Mouse (Mus musculus) layer of hippocampus, adult 18-20 months (tissue): ENCODE results near the gene Slc38a3. TPM values are rescaled to one million over a fixed set of nuclear protein-coding genes. Genes with fewer than 3 reads are reported as not detected.

Experiments
- DNase-seq, 2 experiments: peaks; one replicate each; pipeline ENCODE4 v3.0.0; 2022; ENCODE audit warnings: low spot score in 2 of 2
- long read RNA-seq: library from polyadenylated mRNA; stranded (forward); transcript quantifications from one replicate; pipeline ENCODE4 v2.0.0, GENCODE M21; 2021
- total RNA-seq, 2 experiments: library from RNA; stranded (reverse); gene quantifications; 2 replicates each; pipeline ENCODE4 v1.2.3; 2021

Gene Slc38a3
- total RNA-seq, result 10 to 100 TPM; 57.8 to 62.6 TPM
- long read RNA-seq, transcript Slc38a3-209 (16 exons, 2,463 nt), result major isoform, 20 of 28 reads
- long read RNA-seq, partial matches to known transcripts, result 4 of 28 reads
- long read RNA-seq, other reads (novel, unspliced or antisense), result 2 of 28 reads

GRCm38 (mm10) chr9:107669480-107669945 lies at the start of gene Slc38a3:
Slc38a3 (minus strand) TSS chr9:107669530.
- no peak for DNase-seq

DNA sequence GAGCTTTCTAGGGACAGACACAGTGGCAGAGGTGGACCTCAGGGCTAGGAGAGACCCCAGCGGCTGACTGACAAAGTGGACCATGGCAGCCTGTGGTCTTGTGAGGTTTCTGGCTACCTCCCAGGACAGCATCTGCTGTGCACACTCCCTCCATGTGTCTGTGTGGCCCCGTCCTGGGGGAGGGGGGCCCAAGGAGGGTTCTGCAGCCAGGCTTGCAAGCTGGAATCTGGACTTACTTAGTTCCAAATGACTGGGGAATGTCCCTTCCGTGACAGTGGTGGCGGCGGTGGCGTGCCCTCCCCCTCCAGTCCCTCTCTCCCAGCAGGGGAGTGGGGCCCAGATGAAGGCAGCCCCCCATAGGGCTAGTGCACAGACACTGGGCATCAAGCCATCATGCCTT lies 47.6 kb upstream of the Slc38a3 start:
- DNase-seq, result no peak

DNA sequence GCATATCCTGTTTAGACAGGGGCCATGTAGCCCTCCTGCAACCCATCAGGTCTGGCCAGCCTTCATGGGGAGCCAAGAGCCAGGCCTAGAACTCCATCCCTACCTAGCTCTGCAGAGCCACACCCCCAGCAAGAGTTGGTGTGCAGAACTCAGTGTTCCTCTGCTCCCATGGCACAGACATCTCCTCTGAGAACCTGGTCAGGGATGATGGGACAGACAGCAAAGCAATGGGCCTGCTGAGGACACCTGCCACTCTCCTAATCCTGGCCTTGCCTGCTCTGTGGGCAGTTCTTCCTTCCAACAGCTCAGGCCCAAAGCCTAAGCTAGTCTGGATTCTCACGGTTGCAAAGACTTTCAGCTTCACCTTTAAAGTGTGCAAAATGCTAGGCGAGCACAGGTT lies 46.3 kb upstream of the Slc38a3 start:
- no peak for DNase-seq

- no peak for DNase-seq
Measured at GRCm38 (mm10) chr9:107714221-107714952, 45.1 kb upstream of the Slc38a3 start.

GRCm38 (mm10) chr9:107709697-107710483 lies 40.6 kb upstream of the Slc38a3 start, which contains the start of gene Sema3f:
Sema3f (minus strand) TSS chr9:107710475.
- peak; percentile 14 to 45 for DNase-seq

DNA sequence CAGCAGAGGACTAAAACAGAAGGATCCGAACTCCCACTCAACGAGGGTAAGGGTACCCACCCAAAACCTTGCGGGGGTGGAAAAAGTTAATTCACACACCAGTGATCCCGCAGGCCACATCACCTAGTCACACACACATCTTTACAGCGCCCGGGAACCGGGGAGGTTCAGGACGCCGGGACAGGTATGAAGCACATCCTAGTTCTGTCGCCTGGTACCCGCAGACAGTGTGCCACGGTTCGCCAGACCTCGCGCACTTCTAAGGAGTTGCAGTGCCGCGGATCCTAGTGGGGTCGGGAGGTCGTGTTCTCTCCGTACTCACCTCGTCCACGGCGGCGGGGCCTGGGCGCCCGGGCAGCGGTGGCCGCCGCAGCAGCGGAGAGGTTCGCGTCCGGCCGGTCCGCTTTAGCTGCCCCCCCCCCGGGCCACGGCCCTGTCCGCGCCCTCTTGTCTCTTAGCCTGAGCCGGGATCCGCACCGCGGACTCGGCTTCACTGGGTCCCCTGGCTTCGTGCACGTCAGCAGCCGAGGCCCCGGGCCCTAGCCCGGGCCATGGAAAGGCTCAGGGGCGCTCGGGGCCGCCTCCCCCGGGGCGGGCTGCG lies 39.9 kb upstream of the Slc38a3 start:
- no peak for DNase-seq

GRCm38 (mm10) chr9:107708439-107709095 lies 39.2 kb upstream of the Slc38a3 start:
- DNase-seq, result no peak

DNA sequence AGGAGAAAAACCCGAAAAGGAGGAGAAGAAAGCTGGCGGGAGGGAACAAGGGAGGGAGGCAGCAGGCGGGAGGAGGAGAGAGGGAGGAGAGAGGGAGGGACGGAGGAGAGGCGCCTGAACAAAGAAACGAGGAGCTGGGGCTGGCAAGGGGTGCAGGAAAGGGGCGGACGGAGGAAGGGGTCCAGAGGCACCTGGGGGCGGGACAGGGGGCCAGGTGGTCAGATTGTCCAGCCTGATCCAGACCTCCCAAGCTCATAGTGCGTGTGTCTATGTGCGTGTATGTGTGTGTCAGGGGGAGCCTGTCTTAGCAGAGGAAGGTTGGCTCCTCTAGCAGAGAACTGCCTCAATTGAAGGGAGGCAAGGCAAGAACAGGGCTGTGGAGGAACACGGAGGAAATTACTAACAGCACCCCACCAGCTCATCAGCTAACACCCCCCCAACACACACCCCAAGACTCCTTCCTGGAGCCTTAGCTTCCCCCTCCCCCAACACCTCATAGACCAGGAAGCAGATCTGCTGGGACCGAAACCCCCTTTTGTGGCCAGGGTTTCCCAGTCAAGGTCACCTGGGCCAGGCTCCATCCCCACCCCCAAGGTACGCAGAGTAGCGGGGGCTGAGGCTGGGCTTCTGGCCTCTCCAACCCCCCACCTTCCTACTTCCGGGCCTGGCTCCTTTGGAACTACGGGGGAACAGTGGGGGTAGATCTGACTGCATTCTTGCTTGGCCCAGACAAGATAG lies 38.5 kb upstream of the Slc38a3 start:
- no peak for DNase-seq

- no peak for DNase-seq
Measured at GRCm38 (mm10) chr9:107706781-107707211, 37.5 kb upstream of the Slc38a3 start.

DNA sequence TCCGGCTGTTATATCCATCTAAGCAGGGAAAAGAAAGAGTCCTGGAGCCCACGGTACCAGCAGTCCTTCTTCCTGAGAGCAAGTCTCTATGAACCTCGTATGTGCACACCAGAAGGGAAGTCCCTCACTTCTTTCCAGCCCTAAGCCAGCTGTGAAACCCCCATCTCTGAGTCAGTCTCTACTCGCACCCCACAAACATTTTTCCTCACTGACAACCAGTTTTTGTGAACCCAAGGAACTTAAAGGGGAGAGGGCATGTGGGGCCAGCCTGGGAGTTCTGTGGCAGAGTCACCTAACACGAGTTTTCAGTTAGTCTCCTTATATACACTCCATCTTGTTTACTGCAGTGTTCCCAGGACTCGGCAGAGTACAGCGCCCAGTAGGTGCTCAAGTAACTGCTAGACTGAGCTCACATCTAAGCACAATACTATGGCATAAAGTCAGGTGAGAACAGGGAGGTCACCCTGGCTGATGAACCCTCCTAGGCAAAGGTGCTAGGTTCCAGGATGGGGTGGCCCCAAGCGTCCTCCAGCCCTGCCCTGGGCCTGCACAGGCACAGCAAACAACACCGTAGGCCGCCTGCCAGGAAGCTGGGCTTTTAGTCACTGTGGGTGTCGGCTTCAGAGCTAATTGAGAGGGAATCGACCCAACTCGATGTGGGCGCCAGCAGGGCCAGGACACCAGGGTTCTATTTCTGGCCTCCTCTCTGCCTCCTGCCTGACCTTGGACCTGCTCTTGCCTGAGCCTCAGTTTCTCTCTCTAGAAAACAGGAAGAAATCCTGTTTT lies 34.2 kb upstream of the Slc38a3 start:
- peak in 1 of 2 experiments; percentile 27 for DNase-seq

DNA sequence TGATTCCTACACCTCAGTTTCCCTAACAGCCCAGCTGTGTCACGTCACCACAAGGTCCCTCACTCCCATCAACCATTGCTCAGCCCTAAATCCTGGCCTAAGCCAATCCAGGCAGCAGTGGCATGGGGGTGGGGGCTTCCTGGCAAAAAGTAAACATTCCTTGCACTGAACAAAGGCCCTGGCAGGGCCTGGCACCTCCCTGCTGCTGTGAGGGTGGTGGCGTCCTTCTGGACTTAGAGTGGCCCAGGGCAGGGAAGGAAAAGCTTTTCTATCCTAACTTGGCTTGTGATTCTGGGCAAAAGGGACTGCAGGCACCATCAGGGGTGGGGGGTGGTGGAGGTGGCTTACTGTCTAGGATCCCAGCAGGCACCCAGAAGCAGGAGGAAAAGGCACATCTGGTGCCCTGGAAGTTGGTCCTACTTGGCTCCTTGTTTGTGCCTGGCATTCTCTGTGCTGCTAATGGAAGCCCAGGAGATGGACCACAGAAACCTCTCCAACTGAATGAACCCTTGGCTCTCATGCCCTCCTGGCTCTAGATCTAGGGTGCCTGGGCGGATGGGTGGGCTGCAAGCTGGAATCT lies 33.4 kb upstream of the Slc38a3 start:
- no peak for DNase-seq

DNA sequence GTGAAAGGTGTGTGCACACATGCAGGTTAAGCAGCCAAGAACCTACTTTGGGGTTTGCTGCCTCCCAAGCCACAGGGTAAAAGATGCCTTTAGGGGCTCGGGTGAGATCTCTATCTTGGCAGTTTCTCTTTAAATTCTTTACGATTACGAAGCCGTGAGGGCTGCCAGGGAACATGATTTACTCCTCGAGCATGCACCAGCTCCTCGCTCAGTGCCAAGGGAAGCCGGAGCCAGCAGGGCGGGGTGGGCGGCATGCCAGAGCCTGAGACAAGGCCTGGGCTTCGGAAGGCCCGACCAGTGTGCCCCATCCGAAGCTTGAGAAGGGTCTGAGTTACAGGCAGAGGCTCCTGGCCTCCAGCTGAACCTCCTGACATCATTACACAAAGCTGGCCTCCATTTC lies 32.3 kb upstream of the Slc38a3 start:
- DNase-seq, result peak; percentile 22 to 64

DNA sequence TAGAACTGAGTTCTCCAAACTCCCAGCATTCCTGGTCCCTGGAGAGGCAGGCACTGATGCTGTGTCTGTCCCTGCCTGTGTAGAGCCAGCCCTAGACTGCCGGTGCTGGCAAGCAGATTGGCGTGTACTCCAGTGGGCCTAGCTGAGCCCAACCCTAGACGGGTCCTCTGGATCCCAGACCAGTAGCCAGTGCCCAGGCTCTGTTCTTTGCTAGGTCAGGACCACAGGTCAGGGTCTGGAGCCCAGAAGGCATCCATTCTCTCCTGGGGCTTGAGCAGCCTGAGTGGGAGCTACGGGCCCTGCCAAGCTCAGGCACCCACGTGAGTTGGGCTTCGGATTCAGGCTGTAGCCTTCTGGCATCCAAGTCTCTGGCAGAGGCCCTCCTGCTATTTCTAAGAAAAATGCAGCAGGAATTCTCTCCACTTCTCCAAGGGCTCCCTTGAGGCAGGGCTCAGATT lies 30.8 kb upstream of the Slc38a3 start:
- DNase-seq, result peak; percentile 45 to 65

DNA sequence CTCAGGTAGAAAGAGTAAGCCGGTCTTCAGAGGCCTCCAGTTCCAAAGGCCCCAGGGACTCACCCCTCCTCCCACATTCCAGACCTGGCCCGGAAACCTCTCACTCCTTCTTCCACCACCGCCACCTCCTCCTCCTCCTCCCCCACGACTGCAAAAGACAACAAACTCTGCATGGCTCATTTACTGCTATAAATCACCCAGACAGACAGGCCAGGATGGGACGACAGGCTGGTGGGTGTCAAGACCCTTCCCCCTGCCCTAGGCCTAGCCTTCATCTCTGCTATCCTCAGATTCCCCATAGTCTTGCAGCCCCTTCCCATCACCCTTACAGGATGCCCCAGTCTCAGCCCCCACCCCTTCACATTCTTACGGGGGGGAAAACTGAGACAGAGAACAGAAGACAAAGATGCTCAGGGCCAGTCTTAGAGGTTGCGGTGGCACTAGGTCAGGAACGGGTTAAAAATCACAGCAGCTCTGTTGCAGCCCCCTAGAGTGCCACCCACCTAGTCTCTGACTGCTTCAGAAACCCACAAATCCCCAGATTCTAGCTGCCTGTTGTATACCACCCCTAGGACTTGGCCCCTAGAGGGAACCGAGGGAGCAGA lies 30.1 kb upstream of the Slc38a3 start:
- no peak for DNase-seq

DNA sequence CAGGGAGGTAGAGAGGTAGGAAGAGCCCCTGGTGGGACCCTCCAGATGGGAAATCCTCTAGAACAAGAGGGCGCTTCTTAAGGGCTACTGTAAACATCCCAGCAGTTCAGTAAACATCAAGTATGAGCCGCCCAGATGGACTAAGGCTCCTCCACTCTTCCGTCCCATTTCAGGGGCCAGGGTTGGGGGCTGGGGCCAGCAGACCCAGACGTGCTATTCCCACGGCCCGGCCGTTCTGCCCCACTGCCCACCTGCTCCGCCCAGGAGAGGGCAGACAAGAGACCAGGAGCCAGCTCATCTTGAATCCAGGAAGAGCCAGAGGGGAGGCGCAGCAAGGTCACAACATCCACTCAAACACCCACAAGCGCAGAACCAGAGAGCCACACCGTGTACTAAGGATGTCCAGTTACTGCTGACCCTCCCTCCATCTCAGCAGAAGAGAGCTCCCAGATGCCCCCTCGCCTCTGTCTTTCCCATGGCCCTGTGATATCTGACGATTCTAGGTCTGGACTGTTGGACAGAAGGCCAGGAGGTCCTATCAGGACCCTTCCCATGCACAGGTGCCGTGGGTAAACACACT lies 29.4 kb upstream of the Slc38a3 start:
- DNase-seq, result no peak

- no peak for DNase-seq
Measured at GRCm38 (mm10) chr9:107697811-107698521, 28.6 kb upstream of the Slc38a3 start.

DNA sequence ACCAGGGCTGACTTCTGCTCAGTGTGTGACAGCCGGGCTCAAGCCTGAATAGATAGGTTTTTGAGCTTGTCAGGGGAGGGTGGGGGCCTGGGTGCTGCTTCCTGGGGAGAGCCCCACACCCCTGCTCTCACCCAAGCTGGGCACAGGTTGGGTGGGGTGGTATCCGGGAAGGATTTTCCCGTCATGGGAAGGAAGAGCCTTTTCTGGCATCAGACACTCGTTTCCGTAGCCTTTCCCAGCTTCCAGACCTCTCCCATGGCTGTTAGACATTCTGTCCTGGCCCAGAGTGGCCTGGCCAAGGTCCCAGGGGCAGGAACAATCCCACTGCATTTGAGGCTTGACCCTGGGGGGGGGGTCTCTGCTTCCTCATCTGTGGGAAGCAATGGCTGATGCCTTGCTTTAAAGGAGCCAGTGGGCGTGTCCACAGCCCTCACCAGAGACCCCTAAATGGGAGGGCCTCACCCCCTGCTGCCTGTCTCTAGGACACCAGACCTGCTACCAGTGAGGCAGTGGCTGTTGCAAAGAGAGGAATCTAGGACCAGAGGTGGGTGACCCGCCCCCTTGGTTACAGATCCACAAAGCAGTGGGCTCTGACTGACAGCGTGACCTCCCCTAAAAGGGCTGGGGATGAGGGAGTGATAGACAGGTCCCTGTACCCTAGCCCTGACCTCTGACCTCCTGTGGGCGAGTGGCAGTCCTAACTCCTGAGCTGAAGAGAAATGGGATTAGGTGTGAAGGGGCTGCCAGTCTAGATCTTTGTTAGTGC lies 27.7 kb upstream of the Slc38a3 start:
- DNase-seq, result no peak
